Mouse (Mus musculus) effector memory CD4-positive, alpha-beta T cell, adult 5 months (primary cell): ENCODE measurements around the gene Pld1. TPM values are rescaled to one million over a fixed set of nuclear protein-coding genes. Genes with fewer than 3 reads are reported as not detected.

Experiments
- polyA plus RNA-seq: library from polyadenylated mRNA; unstranded; fragments of 100-300 nt; shearing (Covaris generic); gene quantifications from one replicate; pipeline ENCODE4 v1.2.1, GENCODE M21; 2017

Pld1 gene
- 1.2 TPM for polyA plus RNA-seq

DNA sequence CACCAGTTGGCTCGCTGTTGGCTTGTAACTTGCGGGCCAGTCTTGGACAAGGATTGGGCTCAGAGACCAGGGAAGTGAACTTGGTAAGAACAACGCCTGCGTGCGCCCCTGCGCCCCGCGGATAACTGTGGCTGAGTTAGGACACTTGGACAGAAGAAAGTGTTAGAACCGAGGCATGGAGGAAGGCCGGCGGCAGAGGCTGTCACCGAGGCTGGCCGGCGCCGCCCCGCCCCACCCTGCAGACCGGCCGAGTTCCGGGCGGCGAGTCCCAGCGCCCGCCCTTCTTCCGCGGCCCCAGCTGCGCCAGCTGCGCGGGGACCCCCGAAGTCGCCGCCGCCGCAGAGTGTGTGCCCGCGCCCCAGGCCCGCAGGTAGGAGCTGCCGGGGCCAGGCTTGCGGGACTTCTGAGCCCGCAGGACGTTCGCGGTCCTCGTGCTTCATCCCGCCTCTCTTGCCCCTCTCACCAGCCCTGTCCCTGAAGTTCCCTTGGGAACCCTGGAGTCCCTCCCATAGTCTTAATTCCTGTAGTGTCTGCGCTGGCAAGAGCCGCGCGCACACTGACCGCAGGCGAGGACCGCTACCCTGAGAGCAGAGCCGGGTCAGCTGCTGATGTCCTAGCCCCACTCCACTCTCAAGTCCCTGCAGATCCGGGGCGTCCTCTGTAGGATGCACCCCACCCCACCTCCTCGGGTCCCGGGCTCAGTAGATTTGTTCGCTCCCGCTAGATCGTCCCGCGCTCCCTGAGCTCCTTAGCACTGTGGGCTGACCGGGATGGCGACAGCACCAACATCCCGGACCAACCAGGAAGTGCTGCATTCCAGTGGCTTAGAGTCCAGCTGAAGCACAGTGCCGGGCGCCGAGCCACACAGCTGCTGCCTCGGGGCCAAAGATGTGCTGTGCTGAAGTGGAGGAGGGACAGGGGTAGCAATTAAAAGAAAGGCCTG lies at the start of gene Pld1:
TSS of gene Pld1 (plus strand) at position 315 of the 943 bp plus-strand sequence.

GRCm38 (mm10) chr3:27896318-27896892 lies 42.1 kb upstream of the Pld1 start, which contains the start of gene Tmem212:
Gene Tmem212 (minus strand): TSS chr3:27896368.

Other genes with a start within 250 kb of the Pld1 start
- gene Fndc3b, start 227.4 kb upstream of the Pld1 start, polyA plus RNA-seq: 1.1 TPM
- gene Tmem212, start 42.3 kb upstream of the Pld1 start, polyA plus RNA-seq: not detected